Mouse (Mus musculus): ENCODE data around the gene Hk2.
"Not testable (repeated sequence)": the region's sequence is repeated elsewhere in the genome, so short reads cannot be mapped to it uniquely, and the experiment has no call there.

Hk2 gene

DNA sequence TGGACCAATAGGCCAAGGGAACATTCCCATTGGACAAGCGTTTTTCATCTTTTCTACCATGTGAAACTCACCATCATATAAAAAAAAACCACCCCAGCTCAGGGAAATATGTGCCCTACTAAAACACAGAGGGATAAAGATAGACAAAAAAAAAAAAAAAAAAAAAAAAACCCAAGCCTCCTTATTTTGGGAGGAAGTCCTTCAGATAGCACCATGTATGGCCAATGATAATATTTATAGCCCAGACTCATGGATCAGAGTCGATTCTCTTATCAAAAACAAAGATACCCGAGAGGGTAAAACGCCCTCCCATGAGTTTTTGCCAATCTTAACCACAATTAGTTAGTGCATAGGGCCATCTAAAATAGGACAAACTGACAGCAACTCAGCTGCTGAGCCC lies 84.8 kb downstream of the Hk2 start:
- no peak for DNase-seq (ENCODE audit: low read depth, low spot score)

DNA sequence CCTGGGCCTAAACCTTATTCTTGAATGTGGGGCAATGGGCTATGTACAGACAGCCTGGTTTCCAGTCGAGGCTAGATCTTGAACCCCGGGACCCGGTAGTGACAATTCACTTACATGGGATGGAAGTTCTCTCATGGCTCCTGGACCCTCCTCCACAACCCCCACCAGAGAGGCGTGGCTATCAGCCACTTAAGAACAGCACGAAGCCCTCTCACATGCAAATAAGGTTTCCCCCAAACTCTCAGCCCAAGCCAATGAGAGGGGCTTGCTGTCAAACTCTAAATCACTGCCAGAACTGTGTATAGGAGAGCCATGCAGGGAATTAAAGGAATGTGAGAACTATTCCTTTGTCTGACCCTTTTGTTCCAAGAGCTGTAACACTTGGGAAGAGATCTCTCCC lies 85.7 kb downstream of the Hk2 start:
- not testable (repeated sequence) for DNase-seq (ENCODE audit: low read depth, low spot score)

DNA sequence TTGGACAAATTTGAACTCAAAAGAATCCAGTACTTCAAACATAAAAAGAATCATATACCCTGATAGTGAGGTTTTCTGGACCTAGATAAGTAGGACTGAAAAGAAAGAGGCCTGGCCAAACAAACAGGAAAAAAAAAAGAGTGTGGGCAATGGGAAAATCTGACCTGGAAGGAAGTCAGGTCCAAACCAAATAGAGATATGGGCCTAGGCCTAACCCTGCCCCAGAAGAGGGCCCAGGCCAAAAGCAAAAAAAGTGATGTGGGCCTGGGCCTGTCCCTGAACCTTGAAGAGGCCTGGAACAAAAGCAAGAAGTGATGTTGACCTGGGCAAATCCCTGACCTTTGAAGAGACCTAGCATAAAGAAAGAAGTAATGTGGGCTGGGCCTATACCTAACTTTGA lies 90.1 kb downstream of the Hk2 start:
- no peak for DNase-seq (ENCODE audit: low read depth, low spot score)

DNA sequence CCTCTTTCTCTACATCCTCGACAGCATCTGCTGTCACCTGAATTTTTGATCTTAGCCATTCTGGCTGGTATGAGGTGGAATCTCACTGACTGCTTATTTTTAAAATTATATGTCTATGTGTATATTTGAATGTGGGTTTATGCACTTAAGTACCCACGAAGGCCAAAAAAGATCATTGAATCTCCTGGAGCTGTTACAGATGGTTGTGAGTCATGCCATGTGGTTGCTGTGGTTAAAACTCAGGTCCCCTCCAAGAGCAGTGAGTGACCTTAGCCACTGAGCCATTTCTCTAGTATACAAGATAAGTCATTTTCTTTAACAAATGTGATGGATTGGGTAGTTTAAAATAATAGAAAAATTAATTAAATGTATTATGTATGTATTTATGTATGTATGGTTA lies 95.0 kb downstream of the Hk2 start:
- not testable (repeated sequence) for DNase-seq (ENCODE audit: low read depth, low spot score)

DNA sequence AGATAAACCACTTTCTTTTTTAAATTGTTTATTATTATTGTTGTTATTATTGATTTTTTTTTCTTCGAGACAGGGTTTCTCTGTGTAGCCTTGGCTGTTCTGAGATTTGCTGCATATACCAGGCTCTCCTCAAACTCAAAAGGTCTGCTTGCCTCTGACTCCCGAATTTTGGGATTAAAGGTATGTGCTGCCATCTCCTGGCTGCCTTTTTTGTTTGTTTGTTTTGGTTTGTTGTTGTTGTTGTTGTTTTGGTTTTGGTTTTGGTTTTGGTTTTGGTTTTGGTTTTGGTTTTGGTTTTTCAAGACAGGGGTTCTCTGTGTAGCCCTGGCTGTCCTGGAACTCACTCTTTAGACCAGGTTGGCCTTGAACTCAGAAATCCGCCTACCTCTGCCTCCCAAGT lies 96.6 kb downstream of the Hk2 start:
- not testable (repeated sequence) for DNase-seq (ENCODE audit: low read depth, low spot score)
